Mouse (Mus musculus) gastrocnemius, postnatal 4 days (tissue): ENCODE data around the gene Gstp1. TPM values are rescaled to one million over a fixed set of nuclear protein-coding genes. Genes with fewer than 3 reads are reported as not detected.
"Not testable (repeated sequence)": the region's sequence is repeated elsewhere in the genome, so short reads cannot be mapped to it uniquely, and the experiment has no call there.

Experiments used
- DNase-seq, 2 experiments: peaks; one replicate each; pipeline ENCODE4 v3.0.0; 2021 to 2022; ENCODE audit warnings: low spot score in 2 of 2, mixed read lengths in 2 of 2
- long read RNA-seq, 2 experiments: library from polyadenylated mRNA; stranded (forward); transcript quantifications; one replicate each; pipeline ENCODE4 v2.0.0; 2021
- total RNA-seq, 2 experiments: library from RNA; stranded (reverse); gene quantifications; 2 replicates each; pipeline ENCODE4 v1.2.3; 2021

The Gstp1 gene
- total RNA-seq = 100 to 1,000 TPM; 205 to 221 TPM
- long read RNA-seq, experiment 1, transcript Gstp1-201 (7 exons, 821 nt) = major isoform, 119 of 123 reads
- long read RNA-seq, experiment 1, partial matches to known transcripts = 3 of 123 reads
- long read RNA-seq, experiment 1, other reads (novel, unspliced or antisense) = 1 of 123 reads
- long read RNA-seq, experiment 2, transcript Gstp1-201 (7 exons, 821 nt) = major isoform, 108 of 112 reads
- long read RNA-seq, experiment 2, partial matches to known transcripts = 3 of 112 reads
- long read RNA-seq, experiment 2, other reads (novel, unspliced or antisense) = 1 of 112 reads

DNA sequence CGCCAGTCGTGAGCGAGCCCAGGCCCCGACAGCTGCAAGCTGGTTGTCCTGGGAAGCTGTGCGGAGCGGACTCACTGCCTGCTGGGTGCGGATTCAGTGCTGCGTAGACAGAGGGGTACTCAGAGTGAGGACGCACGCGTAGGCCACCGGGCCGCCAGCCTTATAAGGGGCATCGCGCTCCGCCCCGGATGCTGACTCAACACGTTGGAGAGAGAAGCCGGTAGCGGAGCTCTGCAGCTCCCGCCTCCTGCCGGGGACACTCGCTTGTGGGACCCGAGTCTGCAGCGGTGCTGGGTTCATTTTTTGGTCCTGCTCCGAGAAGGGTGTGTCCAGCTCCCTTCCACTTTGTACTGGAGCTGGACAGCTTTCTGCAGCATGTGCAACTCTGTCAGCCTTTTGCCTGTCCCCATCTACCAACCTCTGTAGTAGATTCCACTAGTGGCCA lies at the start of gene Gstp1:
Gstp1 (minus strand) TSS at position 198 of the 445 bp plus-strand sequence.
- DNase-seq = peak; percentile 78 to 89

DNA sequence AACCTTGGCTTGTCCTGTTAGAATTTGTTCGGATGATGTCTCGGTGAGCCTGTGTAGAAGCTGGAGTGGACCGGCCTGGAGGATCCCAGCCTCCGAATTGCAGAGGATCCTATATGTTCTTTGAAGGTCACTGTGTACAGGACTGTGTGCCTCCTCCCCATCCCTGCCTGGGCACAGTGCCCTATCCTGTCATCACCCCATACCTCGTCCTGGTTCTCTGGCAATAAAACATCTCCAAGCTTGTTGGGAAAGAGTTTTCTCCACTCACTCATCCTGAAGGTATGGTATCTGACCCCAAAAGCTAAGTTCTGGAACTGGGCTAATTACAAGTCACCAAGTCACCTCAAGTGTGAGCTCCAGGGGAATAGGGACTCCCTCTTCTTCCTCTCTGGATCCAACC lies 49.3 kb upstream of the Gstp1 start:
- no peak for DNase-seq

DNA sequence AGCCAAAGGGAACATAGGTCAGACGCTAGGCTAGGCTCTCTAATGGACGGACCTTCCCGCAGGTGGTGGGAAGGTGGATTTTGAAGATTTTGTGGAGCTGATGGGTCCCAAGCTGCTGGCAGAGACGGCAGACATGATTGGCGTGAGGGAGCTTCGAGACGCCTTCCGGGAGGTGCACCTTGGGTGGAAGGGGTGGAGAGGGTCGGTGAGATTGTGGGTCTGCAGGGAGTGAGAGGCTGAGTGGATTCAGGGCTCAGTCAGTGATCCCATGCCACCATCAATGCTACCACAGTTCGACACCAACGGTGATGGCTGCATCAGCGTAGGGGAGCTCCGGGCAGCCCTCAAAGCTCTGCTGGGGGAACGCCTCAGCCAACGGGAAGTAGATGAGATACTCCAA lies 48.4 kb upstream of the Gstp1 start:
- no peak for DNase-seq

GRCm38 (mm10) chr19:4084984-4085383 lies 47.2 kb upstream of the Gstp1 start:
- DNase-seq = no peak

DNA sequence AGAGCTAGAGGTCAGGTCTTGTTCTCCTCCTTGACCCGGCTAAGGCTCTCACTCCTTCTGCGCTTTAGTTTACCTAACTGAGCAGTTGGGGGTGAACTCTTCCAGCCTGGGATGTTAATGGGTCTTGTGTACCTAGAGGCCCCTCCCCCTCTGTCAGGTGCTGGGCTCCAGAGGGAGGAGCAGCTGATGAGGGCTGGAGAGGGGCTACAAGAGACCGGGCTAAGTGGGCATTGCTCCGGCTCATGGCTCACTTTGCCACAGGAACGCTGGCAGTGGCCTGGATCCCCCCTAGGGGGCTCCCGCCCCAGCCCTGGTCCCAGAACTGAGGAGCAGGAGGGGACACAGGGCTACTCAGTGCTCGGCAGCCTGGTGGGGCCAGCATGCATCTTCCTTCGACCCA lies 46.0 kb upstream of the Gstp1 start:
- no peak for DNase-seq

DNA sequence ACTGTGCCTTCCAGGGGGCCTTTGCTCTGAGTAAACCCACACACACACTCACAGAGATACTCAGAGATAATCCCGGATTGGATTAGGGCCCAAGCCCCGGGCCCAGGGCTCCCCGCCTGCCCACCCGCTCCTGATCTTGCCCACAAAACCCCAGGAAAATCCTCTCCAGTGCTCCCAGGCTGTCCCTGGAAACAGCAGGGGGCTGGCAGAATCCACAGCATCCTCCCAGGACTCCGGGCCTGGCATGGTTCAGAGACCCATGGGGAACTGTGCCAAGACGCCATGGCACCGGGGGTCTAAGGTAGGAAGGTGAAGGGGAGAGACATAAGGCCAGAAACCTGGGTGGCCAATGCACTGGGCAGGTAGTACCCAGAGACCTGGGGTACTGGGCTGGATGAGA lies 45.5 kb upstream of the Gstp1 start:
- no peak for DNase-seq

DNA sequence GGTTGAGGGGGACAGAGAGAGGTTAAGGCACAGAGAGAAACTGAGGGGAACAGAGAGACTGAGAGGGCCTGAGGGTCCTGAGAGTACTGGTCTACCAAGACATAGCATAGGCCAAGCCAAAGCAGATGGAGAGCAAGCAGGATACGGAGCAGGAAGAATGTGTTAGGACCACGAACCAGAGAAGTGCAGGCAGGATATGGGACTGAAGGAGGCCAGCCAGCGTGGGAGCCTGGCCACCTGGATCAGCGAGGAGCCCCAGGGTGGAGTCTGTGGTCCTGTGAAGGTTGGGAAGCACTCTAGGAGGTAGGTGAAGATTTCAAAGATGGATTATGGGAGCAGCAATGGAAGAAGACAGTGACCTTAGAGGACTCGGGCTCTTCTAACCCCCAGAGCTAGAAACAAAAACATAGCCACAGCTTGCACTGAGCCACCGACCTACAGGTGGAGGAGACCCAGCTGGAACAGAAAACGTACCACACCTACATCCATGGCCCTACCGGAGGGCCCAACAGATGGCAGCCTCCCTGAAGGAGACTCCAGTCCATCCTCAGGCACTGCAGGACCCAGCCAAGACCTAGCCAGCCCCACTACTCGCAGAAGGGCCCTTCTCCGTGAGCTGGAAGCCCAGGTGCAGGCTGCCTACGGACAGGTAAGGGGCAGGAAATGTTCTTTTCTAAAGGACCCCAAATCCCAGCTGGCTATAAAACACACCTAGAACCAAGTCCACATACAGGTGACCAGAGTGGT lies 44.6 kb upstream of the Gstp1 start:
- DNase-seq = no peak

- no peak for DNase-seq
Observed at GRCm38 (mm10) chr19:4081394-4081793, 43.6 kb upstream of the Gstp1 start, which contains the start of gene Cabp2. Gene Cabp2 (plus strand): TSS chr19:4081578.

GRCm38 (mm10) chr19:4080511-4081009 lies 42.8 kb upstream of the Gstp1 start:
- peak in 1 of 2 experiments; percentile 6 for DNase-seq

- DNase-seq = no peak
Observed at GRCm38 (mm10) chr19:4079594-4079993, 41.8 kb upstream of the Gstp1 start.

DNA sequence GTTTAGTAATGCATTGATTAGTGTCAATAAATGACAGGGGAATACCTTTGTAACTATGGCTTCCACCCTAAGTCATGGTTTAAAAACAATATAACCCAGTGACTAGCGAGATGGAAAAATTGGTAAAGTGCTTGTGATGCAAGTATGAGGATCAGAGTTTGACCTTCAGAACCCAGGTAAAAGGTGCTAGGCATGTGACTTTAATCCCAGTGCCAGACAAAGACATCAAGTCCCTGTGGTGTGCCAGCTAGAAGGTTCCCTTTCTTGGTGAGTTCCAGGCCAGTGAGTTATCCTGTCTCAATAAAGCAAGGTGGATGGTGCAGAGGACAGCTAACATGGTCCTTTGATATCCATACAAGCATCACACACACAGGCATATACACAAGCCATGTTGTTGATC lies 37.7 kb upstream of the Gstp1 start:
- no peak for DNase-seq

DNA sequence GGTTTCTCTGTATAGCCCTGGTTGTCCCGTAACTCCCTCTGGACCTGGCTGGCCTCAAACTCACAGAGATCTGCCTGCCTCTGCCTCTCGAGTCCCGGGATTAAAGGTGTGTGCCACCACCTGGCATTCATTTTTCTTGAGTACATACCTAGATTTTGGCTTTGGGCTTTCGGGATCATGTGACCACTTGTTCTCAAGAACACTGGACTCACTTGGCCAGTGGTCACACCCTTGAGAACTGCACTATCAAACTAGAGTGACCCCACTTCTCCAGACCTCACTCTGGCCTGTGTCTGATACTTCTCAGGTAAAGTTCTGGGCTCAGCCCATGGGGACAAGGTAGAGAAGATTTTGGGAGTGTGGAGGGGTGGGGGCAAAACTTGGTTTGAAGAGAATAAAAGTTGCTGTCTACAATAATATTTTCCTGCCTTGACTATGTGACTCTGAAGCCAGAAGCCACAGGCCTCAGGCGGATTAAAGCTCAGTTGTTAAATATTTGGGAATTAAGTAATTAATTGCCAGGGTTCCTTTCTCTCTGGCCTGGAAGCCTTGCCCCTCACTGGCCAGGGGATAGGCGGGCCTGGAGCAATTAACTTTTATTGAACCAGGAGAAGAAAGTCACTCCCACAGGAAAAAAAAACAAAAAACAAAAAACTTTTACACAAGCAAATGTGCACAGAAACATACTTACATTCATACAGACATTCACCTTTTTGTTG lies 35.1 kb upstream of the Gstp1 start:
- DNase-seq = no peak

DNA sequence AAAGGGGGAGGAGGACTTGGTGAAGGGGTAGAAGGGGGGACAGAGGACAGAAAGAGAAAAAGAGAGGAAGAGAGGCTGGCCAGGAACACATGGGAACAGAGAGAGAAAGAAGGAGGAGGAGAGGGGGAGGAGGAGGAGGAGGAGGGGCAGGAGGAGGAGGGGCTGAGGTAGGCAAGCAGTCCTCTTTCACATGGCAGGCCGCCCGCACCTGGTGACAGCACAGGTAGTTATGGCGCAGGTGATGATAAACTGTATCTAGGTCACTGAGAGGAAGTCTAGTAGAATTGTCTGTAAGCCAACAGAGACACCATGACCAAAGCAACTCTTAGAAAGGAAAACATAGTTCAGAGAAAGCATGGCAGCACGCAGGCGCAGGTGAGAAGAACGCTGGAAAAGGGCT lies 33.6 kb upstream of the Gstp1 start:
- DNase-seq = no peak

DNA sequence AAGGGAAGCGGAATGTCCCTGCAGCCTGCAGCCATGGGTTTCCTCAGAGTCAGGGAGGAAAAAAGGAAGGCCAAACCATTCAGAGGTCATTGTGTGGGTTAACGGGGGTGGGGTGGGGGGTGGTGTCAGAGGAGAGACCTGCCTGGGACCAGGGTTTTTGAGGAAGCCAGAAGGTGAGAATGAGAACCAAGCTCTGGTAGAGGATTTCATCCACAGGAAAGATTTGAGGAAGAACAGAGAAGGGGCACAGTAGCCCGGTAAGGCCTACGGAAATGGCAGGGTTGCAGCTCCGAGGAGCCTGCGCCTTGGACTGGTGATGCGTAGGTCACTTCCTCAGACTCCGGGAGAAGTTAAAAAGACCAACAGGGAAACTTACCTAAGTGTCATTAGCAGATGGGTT lies 33.0 kb upstream of the Gstp1 start:
- DNase-seq = no peak

- no peak for DNase-seq
Observed at GRCm38 (mm10) chr19:4070311-4070710, 32.5 kb upstream of the Gstp1 start.

DNA sequence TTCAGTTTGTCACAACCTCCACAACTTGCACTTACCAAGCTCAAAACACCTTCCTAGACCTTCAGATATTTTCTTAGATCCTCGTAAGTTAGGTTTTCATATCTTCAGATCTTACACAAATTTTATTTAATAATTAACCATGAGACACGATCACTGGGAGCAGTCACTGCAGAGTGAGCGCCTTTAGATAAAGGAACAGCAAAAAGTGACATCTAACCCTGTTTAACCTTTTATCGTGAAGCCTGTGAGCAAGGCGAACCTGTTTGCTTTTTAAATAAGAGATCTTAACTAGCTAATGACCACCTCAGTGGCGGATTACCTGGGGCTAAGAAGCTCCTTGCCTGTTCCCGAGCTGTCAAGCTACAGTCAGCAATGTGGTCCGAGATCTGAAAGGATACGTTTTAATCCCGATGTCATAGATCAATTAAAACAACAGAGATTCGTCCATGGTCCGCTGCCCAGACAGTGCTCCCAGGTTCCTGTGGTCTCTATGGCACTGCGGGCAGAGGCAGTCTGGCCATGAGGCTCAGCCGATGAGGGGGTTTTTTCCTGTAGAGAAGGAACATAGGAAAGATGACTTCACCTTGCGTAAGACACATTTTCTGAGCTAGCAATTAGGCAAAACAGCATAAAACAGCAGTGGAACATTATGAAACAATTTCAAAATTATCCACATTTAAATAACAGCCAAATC lies 31.1 kb upstream of the Gstp1 start:
- DNase-seq = no peak

- DNase-seq = not testable (repeated sequence)
Observed at GRCm38 (mm10) chr19:4068242-4068641, 30.5 kb upstream of the Gstp1 start.

GRCm38 (mm10) chr19:4066877-4067276 lies 29.1 kb upstream of the Gstp1 start:
- no peak for DNase-seq

- no peak for DNase-seq
Observed at GRCm38 (mm10) chr19:4066280-4066679, 28.5 kb upstream of the Gstp1 start.

DNA sequence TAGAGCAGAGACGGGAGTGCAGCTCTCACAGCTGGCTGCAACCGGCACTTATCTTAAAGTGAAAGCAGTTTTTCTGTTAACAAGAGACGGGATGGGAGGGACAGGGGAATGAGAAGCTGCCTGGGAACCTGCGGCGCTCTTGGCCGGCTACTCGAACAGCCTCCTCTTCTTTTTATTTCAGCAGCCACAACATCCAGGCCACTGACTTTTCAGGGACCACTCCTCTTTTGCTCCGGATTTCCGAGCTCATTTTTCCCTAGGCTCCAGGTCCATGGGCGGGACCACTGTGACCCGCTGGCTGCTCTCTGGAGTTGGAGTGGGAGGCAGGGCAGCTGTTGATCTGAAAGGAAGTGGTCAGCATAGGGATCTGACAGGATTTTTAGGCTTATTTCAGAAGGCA lies 26.7 kb upstream of the Gstp1 start:
- DNase-seq = not testable (repeated sequence)

DNA sequence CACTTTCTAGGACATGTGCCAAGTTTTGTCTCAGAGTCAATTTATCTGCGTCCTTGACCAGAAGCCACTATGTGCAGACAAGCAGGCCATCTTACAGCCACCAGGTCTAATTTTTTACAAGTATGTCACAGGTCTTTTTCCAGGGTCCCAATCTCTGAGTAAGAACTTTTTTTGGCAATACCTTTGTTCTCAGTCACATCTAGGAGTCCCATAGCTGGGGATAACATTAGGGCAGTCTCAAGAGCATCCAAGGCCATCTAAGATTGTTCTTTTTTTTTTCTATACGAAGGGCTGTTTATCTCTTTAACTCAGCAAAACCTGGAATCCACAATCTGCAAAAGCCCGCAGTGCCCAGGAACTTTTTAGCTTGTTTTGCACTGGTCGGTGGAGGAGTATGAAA lies 25.6 kb upstream of the Gstp1 start:
- not testable (repeated sequence) for DNase-seq
